Mouse (Mus musculus) embryonic facial prominence, embryonic 13.5 days (tissue): ENCODE measurements around the gene Pole. TPM values are rescaled to one million over a fixed set of nuclear protein-coding genes. Genes with fewer than 3 reads are reported as not detected.

ENCODE experiments used
- ATAC-seq: fragments of 200-750 bp; cut with Nextera tagmentation; 2 replicates; pipeline ENCODE4 v1.8.0; 2017; ENCODE audit warnings: low read depth; ENCODE audit not compliant: insufficient number of reproducible peaks, insufficient read depth, low FRiP score, low TSS enrichment
- H3K27ac ChIP-seq: fragments of 300-500 bp; sonication (generic); 2 replicates; pipeline ENCODE4 v1.5.1; 2015; ENCODE audit warnings: moderate library complexity, mild to moderate bottlenecking, inconsistent platforms
- H3K27me3 ChIP-seq: fragments of 300-500 bp; sonication (generic); 2 replicates; pipeline ENCODE4 v1.6.1; 2015; ENCODE audit warnings: mild to moderate bottlenecking, inconsistent platforms
- H3K36me3 ChIP-seq: fragments of 300-500 bp; sonication (generic); 2 replicates; pipeline ENCODE4 v1.6.1; 2015; ENCODE audit warnings: mild to moderate bottlenecking, inconsistent platforms
- H3K4me1 ChIP-seq: fragments of 300-500 bp; sonication (generic); 2 replicates; pipeline ENCODE4 v1.6.1; 2015; ENCODE audit warnings: inconsistent platforms
- H3K4me2 ChIP-seq: fragments of 300-500 bp; sonication (generic); 2 replicates; pipeline ENCODE4 v1.6.1; 2015; ENCODE audit warnings: moderate library complexity, mild to moderate bottlenecking, inconsistent platforms
- H3K4me3 ChIP-seq: fragments of 300-500 bp; sonication (generic); 2 replicates; pipeline ENCODE4 v1.5.1; 2015; ENCODE audit warnings: mild to moderate bottlenecking, inconsistent platforms
- H3K9ac ChIP-seq: fragments of 300-500 bp; sonication (generic); 2 replicates; pipeline ENCODE4 v1.6.1; 2015; ENCODE audit warnings: mild to moderate bottlenecking, inconsistent platforms
- H3K9me3 ChIP-seq: fragments of 300-500 bp; sonication (generic); 2 replicates; pipeline ENCODE4 v1.6.1; 2016; ENCODE audit warnings: inconsistent platforms
- WGBS: fragments of 180-500 bp; shearing (Covaris S2); methylation state at CpG from one replicate; pipeline ENCODE4 v1.1.7; 2015; ENCODE audit warnings: mixed read lengths; 5-methylcytosine and 5-hydroxymethylcytosine counted together
- polyA plus RNA-seq: library from polyadenylated mRNA; unstranded; fragments of >200 nt; fragmentation: Nextera tagmentation; extraction: Ambion mirVana; gene quantifications from 2 replicates; pipeline ENCODE4 v1.2.1, GENCODE M21; 2015

Gene Pole
- polyA plus RNA-seq, 1 experiment from 2014 or later = 32.6 TPM

DNA sequence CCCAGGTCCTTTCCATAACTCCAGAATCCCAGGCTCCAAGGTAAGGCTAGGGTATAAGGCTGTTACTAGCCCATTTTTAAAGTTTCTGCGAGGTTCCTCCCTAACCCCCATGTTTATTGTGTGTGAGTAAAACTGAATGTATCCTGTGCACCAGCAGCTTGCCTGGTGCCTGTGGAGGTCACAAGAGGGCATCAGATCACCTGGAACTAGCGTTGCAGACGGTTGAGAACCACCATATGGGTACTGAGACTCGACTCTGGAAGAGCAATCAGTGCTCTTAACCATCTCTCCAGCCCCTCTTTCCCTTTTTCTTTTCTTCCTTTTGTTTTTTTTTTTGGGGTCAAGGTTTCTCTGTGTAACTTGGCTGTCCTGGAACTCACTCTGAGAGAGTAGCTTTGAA lies 93.7 kb downstream of the Pole start:
- H3K4me3 ChIP-seq = no peak overlapping the region
- ATAC-seq = no peak
- H3K36me3 ChIP-seq = peaks cover 67% of the 10 kb centered on the region

DNA sequence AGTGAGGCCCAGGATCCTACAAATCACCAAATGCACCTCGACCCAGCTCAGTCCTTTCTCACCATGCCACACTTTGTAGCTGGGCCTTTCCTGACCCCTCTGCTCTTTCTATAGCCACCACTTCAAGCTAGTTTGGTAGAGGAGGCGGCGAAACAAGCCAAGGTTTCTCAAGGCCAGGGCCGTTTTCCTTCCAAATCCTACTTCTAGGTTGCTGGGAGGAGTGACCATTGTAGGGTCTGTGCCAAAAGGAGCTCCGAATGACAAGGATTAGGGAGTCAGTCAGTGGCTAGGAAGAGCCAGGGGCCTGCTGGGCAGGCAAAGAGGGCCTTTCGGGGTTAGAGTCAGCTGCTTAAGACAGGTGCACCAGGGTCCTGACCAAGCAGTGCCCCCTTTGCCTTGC lies 98.4 kb downstream of the Pole start:
- WGBS = 77% methylated on average over 6 of the region's 6 CpGs
- Histone ChIP-seq H3K27ac (no peak overlapping the region), H3K4me1 (peaks cover 28% of the 10 kb centered on the region), H3K27me3 (no peaks in the 10 kb centered on the region), H3K9ac (no peak overlapping the region), H3K9me3 (no peaks in the 10 kb centered on the region), H3K4me3 (no peak overlapping the region), H3K4me2 (0 out of 2 replicates have a peak overlapping the region, but pooled peaks have one; percentile 71), H3K36me3 (peaks cover 22% of the 10 kb centered on the region)
- ATAC-seq = no peak

More for the DNA sequence above, 93.7 kb downstream of the Pole start:
- Histone ChIP-seq H3K4me2 (no peak overlapping the region), H3K27ac (no peak overlapping the region), H3K4me1 (peaks cover 5% of the 10 kb centered on the region), H3K27me3 (no peaks in the 10 kb centered on the region), H3K9me3 (no peaks in the 10 kb centered on the region), H3K9ac (no peak overlapping the region)
- WGBS = 82% methylated on average over 4 of the region's 4 CpGs

DNA sequence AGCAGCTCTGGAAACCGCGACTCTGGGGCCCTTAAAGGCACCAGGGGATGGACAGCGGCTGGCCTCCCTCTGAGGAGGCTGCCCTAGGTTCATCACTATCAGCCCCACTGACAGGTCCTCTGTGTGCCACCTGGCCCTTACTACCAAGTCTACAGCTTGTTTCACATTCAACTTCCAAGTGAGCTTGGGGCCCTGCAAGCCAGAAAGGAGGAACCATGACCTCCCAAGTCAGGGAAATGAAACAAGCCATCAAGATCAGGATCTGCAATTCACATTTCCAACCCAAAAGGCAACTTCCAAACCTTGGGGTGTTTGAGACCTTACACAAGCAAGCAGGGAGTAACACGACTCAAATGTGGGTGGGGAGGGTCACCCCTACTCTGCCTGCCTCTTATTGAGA lies 99.2 kb downstream of the Pole start:
- 63% methylated on average over 4 of the region's 4 CpGs for WGBS
- peaks cover 28% of the 10 kb centered on the region for H3K4me1 ChIP-seq
- no peaks in the 10 kb centered on the region for H3K27me3 ChIP-seq
- H3K4me2 ChIP-seq = peak overlapping the region; percentile 71
- H3K27ac ChIP-seq = no peak overlapping the region
- 0 out of 2 replicates have a peak overlapping the region, but pooled peaks have one; percentile 36 for H3K9ac ChIP-seq
- ATAC-seq = no peak
- H3K4me3 ChIP-seq = peak overlapping the region; percentile 74
- peaks cover 18% of the 10 kb centered on the region; the same call in 1 of the 2 replicates for H3K36me3 ChIP-seq
- H3K9me3 ChIP-seq = no peaks in the 10 kb centered on the region

DNA sequence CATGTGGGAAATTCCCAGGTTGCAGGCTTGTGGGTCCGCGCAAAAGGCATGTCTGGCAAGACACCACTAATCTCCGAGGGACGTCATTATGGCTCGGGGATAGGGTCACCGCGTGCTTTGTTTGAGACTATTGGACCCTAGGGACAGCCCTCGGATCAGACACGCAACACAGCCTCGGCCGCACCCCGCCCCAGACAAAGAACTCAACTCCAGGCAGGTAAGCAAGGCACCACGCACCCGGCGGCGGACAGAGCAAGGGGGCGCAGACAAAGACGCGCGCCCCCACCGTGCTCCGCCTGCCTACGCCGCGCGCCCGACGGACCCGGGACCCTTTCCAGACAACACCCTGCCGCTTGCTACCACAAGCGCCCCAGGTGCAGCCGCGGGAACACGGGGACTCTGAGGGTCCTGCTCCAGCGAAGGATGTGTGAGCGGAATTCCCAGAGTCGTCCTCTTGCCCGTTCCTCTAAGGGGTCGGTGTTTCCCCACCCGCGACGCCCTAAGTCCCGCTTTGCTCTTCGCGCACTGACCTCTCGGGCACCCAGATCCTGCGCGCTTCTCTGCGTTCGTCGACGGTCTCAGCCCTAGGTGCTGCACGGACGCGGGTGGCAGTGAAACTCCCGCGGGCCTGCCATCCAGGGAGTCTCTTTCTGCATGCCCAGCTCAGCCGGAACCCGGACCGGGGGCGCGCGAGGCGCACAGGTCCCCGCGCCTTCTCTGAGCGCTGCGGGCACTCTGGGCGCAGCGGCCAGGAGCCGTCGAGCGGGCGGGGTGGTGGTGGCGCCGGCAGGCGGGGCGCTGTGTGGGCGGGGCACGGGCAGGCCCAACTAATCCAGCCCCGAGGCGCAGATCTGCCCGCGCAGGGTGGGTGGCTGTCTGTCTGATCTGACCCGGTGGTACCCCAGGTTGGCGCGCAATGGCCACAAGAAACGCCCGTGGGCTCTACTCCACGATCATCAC lies 100.5 kb downstream of the Pole start:
- H3K4me2 ChIP-seq = peak overlapping the region; percentile 71
- peak overlapping the region; percentile 48 for H3K27ac ChIP-seq
- ATAC-seq = peak; percentile 83
- peak overlapping the region; percentile 74 for H3K4me3 ChIP-seq
- peak overlapping the region; percentile 82 for H3K9ac ChIP-seq
- H3K27me3 ChIP-seq = no peaks in the 10 kb centered on the region
- H3K36me3 ChIP-seq = 0 out of 2 replicates have a peak, but pooled peaks cover 4% of the 10 kb centered on the region
- WGBS = under 1% methylated on average over 90 of the region's 90 CpGs
- H3K4me1 ChIP-seq = peaks cover 28% of the 10 kb centered on the region
- H3K9me3 ChIP-seq = no peaks in the 10 kb centered on the region

Other genes with a start within 250 kb of the Pole start
- 4.0 and 4.8 TPM in 2 replicates for gene Gm17655, start 213.8 kb upstream of the Pole start, polyA plus RNA-seq
- gene Gm35315, start 191.9 kb upstream of the Pole start, polyA plus RNA-seq = 1.1 TPM in 2 replicates
- 1.9 and 2.7 TPM in 2 replicates for gene Plcxd1, start 186.3 kb upstream of the Pole start, polyA plus RNA-seq
- gene Gtpbp6, start 178.1 kb upstream of the Pole start, polyA plus RNA-seq = 32.0 and 42.1 TPM in 2 replicates
- 6.5 and 6.7 TPM in 2 replicates for gene Zfp605, start 176.2 kb upstream of the Pole start, polyA plus RNA-seq
- 36.6 and 38.1 TPM in 2 replicates for gene Chfr, start 150.5 kb upstream of the Pole start, polyA plus RNA-seq
- 25.3 and 25.4 TPM in 2 replicates for gene Golga3, start 109.6 kb upstream of the Pole start, polyA plus RNA-seq
- 29.4 and 30.0 TPM in 2 replicates for gene Ankle2, start 55.3 kb upstream of the Pole start, polyA plus RNA-seq
- gene Pgam5, start 16.4 kb upstream of the Pole start, polyA plus RNA-seq = 65.6 and 67.2 TPM in 2 replicates
- gene Pxmp2, start 120 bp upstream of the Pole start, polyA plus RNA-seq = 8.1 and 11.0 TPM in 2 replicates
- gene P2rx2, start 56.9 kb downstream of the Pole start, polyA plus RNA-seq = 2.6 and 3.1 TPM in 2 replicates
- gene Lrcol1, start 58.4 kb downstream of the Pole start, polyA plus RNA-seq = not detected in 2 replicates
- 14.8 and 15.5 TPM in 2 replicates for gene Fbrsl1, start 162.2 kb downstream of the Pole start, polyA plus RNA-seq